Mouse (Mus musculus): Measurements from ENCODE around the gene Olfr1006.

- no peak for TF ChIP-seq CTCF (IDR thresholded peaks at IDR 0.05; ENCODE audit: extremely low read depth, insufficient read depth, insufficient read length, insufficient replicate concordance)
- no peak for TF ChIP-seq POLR2A (IDR thresholded peaks at IDR 0.05; ENCODE audit: low read depth, low read length)
Observed at GRCm38 (mm10) chr2:85650604-85651003, 28.0 kb downstream of the Olfr1006 start, which contains the start of gene Olfr1002.
